Mouse (Mus musculus) intestine, embryonic 14.5 days (tissue): ENCODE data around the gene Tyw5. TPM values are rescaled to one million over a fixed set of nuclear protein-coding genes. Genes with fewer than 3 reads are reported as not detected.

Source experiments
- ATAC-seq: fragments of 200-750 bp; cut with Nextera tagmentation; replicated peaks from 2 replicates; pipeline ENCODE4 v1.8.0; 2017; ENCODE audit warnings: low read depth, moderate number of reproducible peaks, moderate TSS enrichment, moderate library complexity; ENCODE audit not compliant: low FRiP score, low TSS enrichment
- DNase-seq: peaks from one replicate; pipeline ENCODE4 v3.0.0-alpha.2; 2018; ENCODE audit warnings: low spot score
- H3K27ac ChIP-seq: fragments of 300-500 bp; sonication (generic); 2 replicates; pipeline ENCODE4 v1.5.1; 2014; ENCODE audit warnings: low read depth, mild to moderate bottlenecking, control low read depth
- H3K27me3 ChIP-seq: fragments of 300-500 bp; sonication (generic); replicated peaks from 2 replicates; pipeline ENCODE4 v1.6.1; 2014; ENCODE audit warnings: low read length, control low read depth; ENCODE audit not compliant: control insufficient read depth, insufficient read depth
- H3K36me3 ChIP-seq: fragments of 300-500 bp; sonication (generic); 2 replicates; pipeline ENCODE4 v1.6.1; 2014; ENCODE audit warnings: low read length, control low read depth; ENCODE audit not compliant: control insufficient read depth, insufficient read depth
- H3K4me1 ChIP-seq: fragments of 300-500 bp; sonication (generic); replicated peaks from 2 replicates; pipeline ENCODE4 v1.6.1; 2014; ENCODE audit warnings: low read length, control low read depth, mixed read lengths; ENCODE audit not compliant: control insufficient read depth, insufficient read depth
- H3K4me2 ChIP-seq: fragments of 300-500 bp; sonication (generic); 2 replicates; pipeline ENCODE4 v1.6.1; 2014; ENCODE audit warnings: low read length
- H3K4me3 ChIP-seq: fragments of 300-500 bp; sonication (generic); 2 replicates; pipeline ENCODE4 v1.5.1; 2014; ENCODE audit warnings: low read depth, low read length, control low read depth, mixed read lengths
- H3K9ac ChIP-seq: fragments of 300-500 bp; sonication (generic); 2 replicates; pipeline ENCODE4 v1.6.1; 2014; ENCODE audit warnings: mild to moderate bottlenecking, low read length
- H3K9me3 ChIP-seq: fragments of 300-500 bp; sonication (generic); 2 replicates; pipeline ENCODE4 v1.6.1; 2016; ENCODE audit warnings: low read length, control low read depth; ENCODE audit not compliant: control insufficient read depth
- WGBS: fragments of 180-500 bp; shearing (Covaris S2); extraction: QIAGEN DNeasy Blood & Tissue Kit; methylation state at CpG from one replicate; pipeline ENCODE4 v1.1.7; 2014; 5-methylcytosine and 5-hydroxymethylcytosine counted together
- polyA plus RNA-seq: library from polyadenylated mRNA; unstranded; fragments of >200 nt; fragmentation: Nextera tagmentation; extraction: Ambion mirVana; gene quantifications from 2 replicates; pipeline ENCODE4 v1.2.1, GENCODE M21; 2014

Gene Tyw5
- polyA plus RNA-seq, 1 experiment from 2014 or later, result 25.7 TPM

DNA sequence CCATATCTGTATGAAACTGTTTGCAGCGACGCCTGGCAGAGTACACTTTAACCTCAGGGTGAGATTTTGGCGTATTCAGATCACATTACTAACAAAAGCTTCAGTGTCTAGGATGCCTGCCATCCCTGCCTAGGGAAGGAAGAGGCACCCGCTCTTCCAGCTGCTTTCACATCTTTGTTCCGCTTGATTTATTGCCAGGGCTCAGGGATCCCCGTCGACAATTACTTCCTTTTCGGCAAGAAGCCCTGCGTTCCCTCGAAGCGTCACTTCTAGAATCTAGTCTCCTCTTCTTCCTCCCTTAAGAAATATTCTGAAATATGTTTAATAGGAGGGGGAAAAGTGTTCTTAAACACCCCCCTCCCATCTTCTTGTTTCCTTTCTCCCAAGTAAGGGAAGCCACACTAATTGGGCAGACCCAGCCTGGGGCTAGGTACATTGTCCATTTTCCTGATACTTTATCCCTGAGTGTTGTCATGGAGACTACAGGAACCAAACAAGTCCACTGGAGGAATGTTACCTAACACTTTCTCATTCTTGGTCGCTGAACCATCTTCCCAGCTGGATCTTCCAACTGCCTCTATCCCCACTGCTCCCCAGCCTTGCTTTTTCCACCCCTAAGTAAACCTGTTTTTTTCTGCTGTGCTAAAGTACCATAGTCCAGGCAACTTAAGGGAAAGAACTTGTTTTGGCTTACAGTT is 23.0 kb upstream of the Tyw5 start:
- 0 out of 2 replicates have a peak overlapping the region, but pooled peaks have one; percentile 4 for H3K4me3 ChIP-seq
- H3K27ac ChIP-seq, result no peak overlapping the region
- 13% methylated on average over 12 of the region's 12 CpGs for WGBS
- no peak for ATAC-seq
- no peaks in the 10 kb centered on the region for H3K36me3 ChIP-seq
- H3K9me3 ChIP-seq, result no peaks in the 10 kb centered on the region
- no peaks in the 10 kb centered on the region for H3K27me3 ChIP-seq
- DNase-seq, result no peak
- peak overlapping the region; percentile 25; the same call in 1 of the 2 replicates for H3K9ac ChIP-seq
- H3K4me2 ChIP-seq, result peak overlapping the region; percentile 41
- H3K4me1 ChIP-seq, result peaks cover 12% of the 10 kb centered on the region

DNA sequence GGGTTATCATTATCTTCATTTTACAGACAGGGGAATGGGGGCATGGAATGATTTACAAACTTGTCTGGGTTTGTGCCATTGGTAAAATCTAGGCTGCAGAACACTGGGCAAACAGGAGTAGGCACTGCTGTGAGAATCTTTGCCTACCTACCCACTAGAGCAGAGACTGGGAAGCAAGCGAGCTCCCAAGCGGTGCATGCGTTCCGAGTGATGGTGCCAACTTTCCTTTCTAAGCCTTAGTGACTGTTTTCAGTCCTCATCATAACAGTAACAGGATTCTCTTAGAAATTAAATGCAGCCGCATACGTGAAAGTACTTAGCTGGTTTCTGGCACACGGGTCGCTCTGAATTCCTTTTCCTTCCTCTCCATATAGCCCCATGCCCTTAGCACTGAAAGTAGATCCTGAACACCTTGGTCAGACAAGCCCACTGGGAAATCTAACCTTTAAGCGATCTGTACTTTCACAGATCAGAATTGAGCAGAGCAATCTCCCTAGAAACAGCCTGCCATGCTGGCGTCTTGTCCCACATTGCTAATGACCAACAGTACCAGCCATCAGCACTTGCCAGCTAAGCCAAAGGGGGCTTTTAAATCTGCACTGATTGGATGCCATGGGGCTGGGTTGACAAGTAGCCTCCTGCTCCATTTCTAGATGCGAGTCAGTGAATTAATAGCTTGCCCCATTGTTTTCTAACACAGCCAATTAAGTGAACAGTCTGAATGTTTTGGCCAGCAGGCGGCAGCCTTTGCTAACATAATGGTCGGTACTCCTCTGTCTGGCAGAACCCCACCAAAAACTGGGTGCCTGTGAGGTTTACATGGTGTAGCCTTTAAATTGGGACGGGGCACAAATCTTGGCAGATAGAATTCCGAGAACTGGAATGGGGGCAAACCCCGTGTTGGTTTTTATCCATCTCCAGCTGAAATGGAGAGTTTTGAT is 21.7 kb upstream of the Tyw5 start:
- Histone ChIP-seq H3K9me3 (no peaks in the 10 kb centered on the region), H3K4me2 (peak overlapping the region; percentile 39), H3K36me3 (no peaks in the 10 kb centered on the region), H3K27ac (no peak overlapping the region), H3K27me3 (no peaks in the 10 kb centered on the region), H3K9ac (no peak overlapping the region), H3K4me1 (peaks cover 12% of the 10 kb centered on the region), H3K4me3 (no peak overlapping the region)
- DNase-seq (peak; percentile 96), ATAC-seq (peak; percentile 80; the same call in 1 of the 2 replicates)
- WGBS, result 56% methylated on average over 16 of the region's 16 CpGs

DNA sequence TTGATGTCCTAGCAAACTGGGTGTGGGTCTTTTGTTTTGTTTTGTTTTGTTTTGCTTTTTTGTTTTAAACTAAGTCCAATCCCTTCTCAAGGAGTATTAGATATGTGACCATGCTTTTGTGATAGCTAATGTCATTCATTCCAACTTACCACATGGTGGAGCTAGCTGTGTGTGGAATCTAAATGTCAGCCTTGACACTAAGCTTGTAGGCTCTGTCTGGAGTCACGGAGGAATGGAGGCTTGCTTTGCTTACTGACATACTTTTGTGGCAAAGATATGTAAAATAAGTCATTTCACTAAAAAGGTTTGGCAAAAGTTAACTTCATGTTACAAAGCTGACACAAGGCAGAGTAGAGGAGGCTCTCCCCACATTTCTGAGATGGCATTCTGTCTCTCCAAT is 16.8 kb upstream of the Tyw5 start:
- Histone ChIP-seq H3K27me3 (no peaks in the 10 kb centered on the region), H3K36me3 (no peaks in the 10 kb centered on the region), H3K4me3 (no peak overlapping the region), H3K9ac (no peak overlapping the region), H3K4me2 (no peak overlapping the region), H3K4me1 (no peaks in the 10 kb centered on the region), H3K27ac (no peak overlapping the region), H3K9me3 (no peaks in the 10 kb centered on the region)
- DNase-seq (peak; percentile 50), ATAC-seq (no peak)
- WGBS, result 11% methylated on average over 1 of the region's 1 CpGs

DNA sequence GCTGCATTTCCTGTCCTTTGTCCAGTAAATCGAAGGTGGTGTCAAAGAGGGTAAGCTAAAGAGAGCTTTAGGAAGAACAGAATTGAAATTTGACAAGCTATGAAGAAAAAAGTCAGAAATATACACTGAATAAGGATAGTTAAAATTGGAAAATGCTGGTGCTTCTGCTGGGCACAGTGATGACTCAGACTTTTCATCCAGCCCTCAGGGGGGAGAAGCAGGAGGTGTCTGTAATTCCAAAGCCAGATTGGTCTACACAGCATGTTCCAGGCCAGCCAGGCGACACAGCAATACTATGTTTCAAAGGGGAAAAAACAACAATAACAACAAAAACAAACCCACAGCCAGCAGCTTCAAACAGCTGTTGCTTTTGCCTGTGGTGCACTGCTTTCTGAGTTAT is 6.5 kb upstream of the Tyw5 start:
- peaks cover 9% of the 10 kb centered on the region for H3K4me1 ChIP-seq
- H3K36me3 ChIP-seq, result peaks cover 55% of the 10 kb centered on the region
- WGBS, result 92% methylated on average over 2 of the region's 2 CpGs
- no peak overlapping the region for H3K27ac ChIP-seq
- no peak overlapping the region for H3K9ac ChIP-seq
- ATAC-seq, result no peak
- no peaks in the 10 kb centered on the region for H3K9me3 ChIP-seq
- no peak overlapping the region for H3K4me2 ChIP-seq
- no peak overlapping the region for H3K4me3 ChIP-seq
- H3K27me3 ChIP-seq, result no peaks in the 10 kb centered on the region
- no peak for DNase-seq

DNA sequence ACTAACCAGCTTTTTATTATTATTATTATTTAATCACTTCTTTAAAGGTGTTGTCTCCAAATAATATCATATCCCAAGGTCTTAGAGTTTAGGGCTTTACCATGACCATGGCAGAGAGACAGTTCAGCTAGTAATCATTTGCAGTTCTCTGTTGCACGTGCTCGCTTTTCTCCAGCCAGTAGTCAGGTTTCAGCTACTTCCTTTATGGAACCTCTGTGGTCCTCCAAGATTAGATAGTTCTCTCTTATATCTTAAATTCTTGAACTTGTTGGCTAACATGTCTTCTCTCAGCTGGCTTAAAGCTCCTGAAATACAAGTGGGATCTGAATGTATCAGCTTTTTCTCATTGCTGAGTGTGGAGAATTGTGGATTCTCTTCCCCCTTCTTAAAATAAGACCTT is 2.1 kb upstream of the Tyw5 start:
- ATAC-seq, result no peak
- no peak overlapping the region for H3K4me3 ChIP-seq
- 78% methylated on average over 2 of the region's 2 CpGs for WGBS

DNA sequence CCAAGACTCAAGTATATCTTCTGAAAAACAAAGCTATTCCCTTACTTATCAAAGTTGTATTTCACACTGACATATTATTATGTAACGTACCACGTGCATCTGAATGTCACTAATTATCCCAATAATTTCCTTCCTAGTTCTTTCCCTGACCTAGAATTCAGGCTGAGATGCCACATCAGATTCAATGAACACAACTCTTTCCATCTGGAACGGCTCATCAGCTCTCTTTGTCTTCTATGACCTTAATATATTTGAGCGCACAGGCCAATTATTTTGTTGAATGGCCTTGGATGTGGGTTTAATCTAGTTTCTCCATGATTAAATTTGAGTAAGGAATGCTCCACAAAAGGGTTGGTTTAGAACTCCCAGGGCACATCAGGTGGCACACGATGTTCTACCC is 4.8 kb downstream of the Tyw5 start:
- Histone ChIP-seq H3K27ac (no peak overlapping the region), H3K4me3 (no peak overlapping the region), H3K27me3 (no peaks in the 10 kb centered on the region), H3K9ac (no peak overlapping the region), H3K4me2 (no peak overlapping the region), H3K4me1 (0 out of 2 replicates have a peak, but pooled peaks cover 3% of the 10 kb centered on the region), H3K9me3 (no peaks in the 10 kb centered on the region), H3K36me3 (peaks cover 34% of the 10 kb centered on the region)
- 91% methylated on average over 5 of the region's 5 CpGs for WGBS
- no peak for ATAC-seq
- no peak for DNase-seq

More for the DNA sequence above, 2.1 kb upstream of the Tyw5 start:
- H3K4me1 ChIP-seq, result peaks cover 22% of the 10 kb centered on the region
- H3K9me3 ChIP-seq, result no peaks in the 10 kb centered on the region
- DNase-seq, result no peak
- H3K36me3 ChIP-seq, result peaks cover 36% of the 10 kb centered on the region
- peak overlapping the region; percentile 86 for H3K4me2 ChIP-seq
- H3K27me3 ChIP-seq, result no peaks in the 10 kb centered on the region
- no peak overlapping the region for H3K9ac ChIP-seq
- H3K27ac ChIP-seq, result no peak overlapping the region

DNA sequence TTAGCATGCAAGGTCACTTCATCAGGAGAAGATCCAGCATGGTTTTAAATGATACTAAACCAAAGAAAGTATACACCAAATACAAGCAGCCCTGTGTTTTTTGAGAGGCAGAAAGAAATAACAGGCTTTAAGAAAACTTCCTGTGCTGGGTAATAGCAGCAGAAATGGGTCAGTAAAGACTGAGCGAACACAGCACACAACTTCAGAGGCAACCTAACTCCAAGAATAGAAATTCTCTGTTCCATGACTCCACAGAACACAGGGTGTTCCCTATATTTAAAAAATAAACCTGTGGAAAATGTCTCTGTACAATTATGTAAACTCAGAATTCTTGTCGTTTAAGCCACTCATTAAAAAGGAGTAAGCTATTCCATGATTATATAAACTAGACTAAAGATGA is 6.0 kb downstream of the Tyw5 start:
- Histone ChIP-seq H3K9ac (no peak overlapping the region), H3K4me1 (0 out of 2 replicates have a peak, but pooled peaks cover 3% of the 10 kb centered on the region), H3K9me3 (no peaks in the 10 kb centered on the region), H3K36me3 (peaks cover 40% of the 10 kb centered on the region), H3K27ac (no peak overlapping the region), H3K4me2 (no peak overlapping the region), H3K27me3 (no peaks in the 10 kb centered on the region), H3K4me3 (no peak overlapping the region)
- 79% methylated on average over 2 of the region's 2 CpGs for WGBS
- ATAC-seq, result no peak
- DNase-seq, result no peak

DNA sequence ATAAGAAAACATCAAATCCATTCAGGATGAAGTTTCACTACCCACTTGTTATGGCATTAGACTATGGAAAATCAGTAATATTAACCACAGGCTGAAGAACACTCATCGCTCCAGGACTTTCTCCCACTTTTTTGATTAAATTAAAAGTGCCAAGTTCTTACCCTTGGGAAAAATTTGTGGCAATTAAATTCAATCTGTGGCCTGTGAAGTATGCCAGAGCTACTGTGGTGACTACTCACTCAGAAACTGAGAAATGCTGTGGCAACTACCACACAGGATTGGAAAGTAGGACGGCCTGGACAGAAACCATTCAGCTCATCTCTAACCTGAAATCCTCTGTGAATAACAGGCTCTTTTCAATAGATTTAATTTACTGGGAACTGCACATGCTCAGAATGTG is 6.6 kb downstream of the Tyw5 start:
- Histone ChIP-seq H3K27ac (no peak overlapping the region), H3K36me3 (peaks cover 43% of the 10 kb centered on the region), H3K27me3 (no peaks in the 10 kb centered on the region), H3K4me2 (no peak overlapping the region), H3K4me3 (no peak overlapping the region), H3K9ac (no peak overlapping the region), H3K9me3 (no peaks in the 10 kb centered on the region), H3K4me1 (0 out of 2 replicates have a peak, but pooled peaks cover 2% of the 10 kb centered on the region)
- DNase-seq (no peak), ATAC-seq (no peak)
- 93% methylated on average over 2 of the region's 2 CpGs for WGBS
